Mouse (Mus musculus) cerebellum, adult 11-12 months (tissue): Measurements from ENCODE around the gene Sprr2a1.
"Not testable (repeated sequence)": the region's sequence is repeated elsewhere in the genome, so short reads cannot be mapped to it uniquely, and the experiment has no call there.

ENCODE experiments used
- DNase-seq: peaks from one replicate; pipeline ENCODE4 v3.0.0; 2022

The Sprr2a1 gene

GRCm38 (mm10) chr3:92215569-92215968 is at the start of gene Sprr2a1, which contains the start of gene Sprr2a2:
Gene Sprr2a1, plus strand, starts transcription at chr3:92215799.
Gene Sprr2a2, plus strand, starts transcription at chr3:92215920.
- DNase-seq, result not testable (repeated sequence)

- DNase-seq, result no peak
These were observed 45.8 kb upstream of the Sprr2a1 start for GRCm38 (mm10) chr3:92169847-92170246.

- DNase-seq, result no peak
These were observed 38.7 kb upstream of the Sprr2a1 start for GRCm38 (mm10) chr3:92176880-92177279.

GRCm38 (mm10) chr3:92195512-92196200 is 19.9 kb upstream of the Sprr2a1 start:
- DNase-seq, result no peak

GRCm38 (mm10) chr3:92211133-92211925 is 4.3 kb upstream of the Sprr2a1 start:
- not testable (repeated sequence) for DNase-seq

GRCm38 (mm10) chr3:92212059-92212458 is 3.5 kb upstream of the Sprr2a1 start:
- DNase-seq, result not testable (repeated sequence)

GRCm38 (mm10) chr3:92213651-92214050 is 1.9 kb upstream of the Sprr2a1 start:
- not testable (repeated sequence) for DNase-seq

- DNase-seq, result not testable (repeated sequence)
These were observed 3.4 kb downstream of the Sprr2a1 start for GRCm38 (mm10) chr3:92219031-92219430.

GRCm38 (mm10) chr3:92223708-92224107 is 8.1 kb downstream of the Sprr2a1 start:
- DNase-seq, result not testable (repeated sequence)

- DNase-seq, result not testable (repeated sequence)
These were observed 11.8 kb downstream of the Sprr2a1 start for GRCm38 (mm10) chr3:92227410-92227809.

- DNase-seq, result not testable (repeated sequence)
These were observed 21.0 kb downstream of the Sprr2a1 start for GRCm38 (mm10) chr3:92236463-92237189.

- not testable (repeated sequence) for DNase-seq
These were observed 23.1 kb downstream of the Sprr2a1 start for GRCm38 (mm10) chr3:92238736-92239135.

GRCm38 (mm10) chr3:92239197-92239596 is 23.6 kb downstream of the Sprr2a1 start:
- DNase-seq, result not testable (repeated sequence)

GRCm38 (mm10) chr3:92244833-92245232 is 29.2 kb downstream of the Sprr2a1 start:
- DNase-seq, result not testable (repeated sequence)

GRCm38 (mm10) chr3:92246245-92246644 is 30.6 kb downstream of the Sprr2a1 start:
- DNase-seq, result not testable (repeated sequence)

- not testable (repeated sequence) for DNase-seq
These were observed 32.9 kb downstream of the Sprr2a1 start for GRCm38 (mm10) chr3:92248494-92248893.

- DNase-seq, result not testable (repeated sequence)
These were observed 34.9 kb downstream of the Sprr2a1 start for GRCm38 (mm10) chr3:92250450-92250849.

- not testable (repeated sequence) for DNase-seq
These were observed 38.3 kb downstream of the Sprr2a1 start for GRCm38 (mm10) chr3:92253860-92254259.

GRCm38 (mm10) chr3:92258526-92258925 is 42.9 kb downstream of the Sprr2a1 start:
- DNase-seq, result not testable (repeated sequence)

GRCm38 (mm10) chr3:92263462-92263861 is 47.9 kb downstream of the Sprr2a1 start:
- DNase-seq, result not testable (repeated sequence)
